Mouse (Mus musculus) pancreas, adult 10 weeks (tissue): ENCODE data around the gene Myo1e. TPM values are rescaled to one million over a fixed set of nuclear protein-coding genes. Genes with fewer than 3 reads are reported as not detected.

ENCODE experiments used
- polyA plus RNA-seq: library from polyadenylated mRNA; stranded (reverse); fragments of 350-450 nt; fragmentation: Illumina TruSeq; extraction: RNeasy Lipid Tissue Mini Kit (QIAGEN cat#74804); gene quantifications from one replicate; pipeline ENCODE4 v1.2.3, GENCODE M21; 2015; ENCODE audit warnings: low read depth, low replicate concordance; ENCODE audit not compliant: insufficient read depth

The Myo1e gene
- 5.0 TPM for polyA plus RNA-seq

GRCm38 (mm10) chr9:70207151-70207831 is at the start of gene Myo1e:
Gene Myo1e (plus strand): TSS chr9:70207350.

GRCm38 (mm10) chr9:70421257-70422056 is 214.3 kb downstream of the Myo1e start, which contains the start of gene Ccnb2:
Gene Ccnb2 (minus strand): TSS chr9:70421547.

Other genes starting within 250 kb of the Myo1e start
- gene Bnip2, start 217.9 kb upstream of the Myo1e start, polyA plus RNA-seq, result 21.7 TPM
- gene Gtf2a2, start 194.8 kb upstream of the Myo1e start, polyA plus RNA-seq, result 24.0 TPM
- gene Gcnt3, start 169.3 kb upstream of the Myo1e start, polyA plus RNA-seq, result not detected
- 1.9 TPM for gene Fam81a, start 64.8 kb upstream of the Myo1e start, polyA plus RNA-seq
- gene Ccnb2, start 214.2 kb downstream of the Myo1e start, polyA plus RNA-seq, result 0.72 TPM